Mouse (Mus musculus) kidney, postnatal 0 days (tissue): ENCODE data around the gene 1700042G07Rik. TPM values are rescaled to one million over a fixed set of nuclear protein-coding genes. Genes with fewer than 3 reads are reported as not detected.

ENCODE experiments used
- ATAC-seq: fragments of 200-750 bp; cut with Nextera tagmentation; replicated peaks from 2 replicates; pipeline ENCODE4 v1.8.0; 2017; ENCODE audit warnings: low read depth, moderate number of reproducible peaks, moderate TSS enrichment, moderate library complexity; ENCODE audit not compliant: low FRiP score
- DNase-seq: peaks from one replicate; pipeline ENCODE4 v3.0.0-alpha.2; 2016; ENCODE audit warnings: low spot score
- H3K27ac ChIP-seq: fragments of 300-500 bp; sonication (generic); 2 replicates; pipeline ENCODE4 v1.5.1; 2014; ENCODE audit warnings: mild to moderate bottlenecking
- H3K27me3 ChIP-seq: fragments of 300-500 bp; sonication (generic); 2 replicates; pipeline ENCODE4 v1.6.1; 2014; ENCODE audit warnings: low read length, mixed read lengths; ENCODE audit not compliant: insufficient read depth
- H3K36me3 ChIP-seq: fragments of 300-500 bp; sonication (generic); 2 replicates; pipeline ENCODE4 v1.6.1; 2014; ENCODE audit warnings: low read length, mixed read lengths; ENCODE audit not compliant: insufficient read depth
- H3K4me1 ChIP-seq: fragments of 300-500 bp; sonication (generic); replicated peaks from 2 replicates; pipeline ENCODE4 v1.6.1; 2014; ENCODE audit warnings: antibody characterized with exemption, low read length, mixed read lengths; ENCODE audit not compliant: insufficient read depth
- H3K4me2 ChIP-seq: fragments of 300-500 bp; sonication (generic); 2 replicates; pipeline ENCODE4 v1.6.1; 2014; ENCODE audit warnings: mild to moderate bottlenecking, low read length, moderate library complexity, mixed read lengths
- H3K4me3 ChIP-seq: fragments of 300-500 bp; sonication (generic); replicated peaks from 2 replicates; pipeline ENCODE4 v1.5.1; 2014; ENCODE audit warnings: low read depth, low read length
- H3K9ac ChIP-seq: fragments of 300-500 bp; sonication (generic); 2 replicates; pipeline ENCODE4 v1.6.1; 2014; ENCODE audit warnings: low read depth, low read length
- H3K9me3 ChIP-seq: fragments of 300-500 bp; sonication (generic); replicated peaks from 2 replicates; pipeline ENCODE4 v1.6.1; 2016; ENCODE audit warnings: low read length, inconsistent platforms, mixed read lengths
- CTCF ChIP-seq: IDR thresholded peaks from 2 replicates; pipeline ENCODE4 v1.5.1; 2016; ENCODE audit warnings: antibody characterized with exemption, low read depth, mild to moderate bottlenecking, moderate library complexity
- WGBS: fragments of 180-500 bp; shearing (Covaris S2); extraction: QIAGEN DNeasy Blood & Tissue Kit; methylation state at CpG from one replicate; pipeline ENCODE4 v1.1.7; 2014; 5-methylcytosine and 5-hydroxymethylcytosine counted together
- polyA plus RNA-seq: library from polyadenylated mRNA; unstranded; fragments of >200 nt; fragmentation: Nextera tagmentation; extraction: Ambion mirVana; gene quantifications from 2 replicates; pipeline ENCODE4 v1.2.1, GENCODE M21; 2015

Gene 1700042G07Rik
- polyA plus RNA-seq, 1 experiment from 2014 or later = not detected

DNA sequence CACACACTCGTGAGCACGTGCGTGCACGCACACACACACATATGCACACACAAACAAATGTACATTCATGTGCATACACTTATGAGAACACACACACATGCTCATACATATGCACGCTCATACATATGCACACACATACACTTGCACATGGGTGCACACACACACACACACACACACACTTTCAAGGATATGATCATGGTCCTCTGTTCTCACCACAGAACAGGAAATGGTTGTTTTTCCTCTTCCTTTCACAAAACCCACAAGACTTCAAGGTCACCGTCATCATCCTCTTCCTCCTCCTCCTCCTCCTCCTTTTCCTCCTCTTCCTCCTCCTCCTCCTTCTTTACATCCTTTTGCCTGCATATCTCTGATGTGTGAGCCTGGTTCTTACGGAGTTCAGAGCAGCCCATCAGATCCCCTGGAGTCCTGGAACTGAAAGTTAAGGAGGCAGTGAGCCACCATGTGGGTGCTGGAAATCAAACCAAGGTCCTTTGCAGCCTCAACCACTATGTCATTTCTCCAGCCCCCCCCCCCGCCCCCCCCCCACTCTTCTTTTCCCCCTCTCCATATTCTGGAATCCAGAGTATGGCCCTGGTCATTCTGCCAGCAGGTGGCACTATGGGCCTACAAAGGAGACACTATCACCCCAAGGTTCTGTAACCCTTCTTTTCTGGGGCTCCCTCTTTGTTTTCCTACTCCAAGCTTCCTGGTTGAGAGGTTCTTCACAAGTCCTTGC lies 4.4 kb upstream of the 1700042G07Rik start:
- Histone ChIP-seq H3K4me2 (no peak overlapping the region), H3K4me1 (peaks cover 10% of the 10 kb centered on the region; the same call in 1 of the 2 replicates), H3K27ac (no peak overlapping the region), H3K9ac (no peak overlapping the region), H3K36me3 (no peaks in the 10 kb centered on the region), H3K27me3 (no peaks in the 10 kb centered on the region), H3K4me3 (no peak overlapping the region), H3K9me3 (no peaks in the 10 kb centered on the region)
- 81% methylated on average over 7 of the region's 8 CpGs for WGBS
- DNase-seq = peak; percentile 74
- peak; percentile 22 for ATAC-seq
- peak; percentile 77 for TF ChIP-seq CTCF

DNA sequence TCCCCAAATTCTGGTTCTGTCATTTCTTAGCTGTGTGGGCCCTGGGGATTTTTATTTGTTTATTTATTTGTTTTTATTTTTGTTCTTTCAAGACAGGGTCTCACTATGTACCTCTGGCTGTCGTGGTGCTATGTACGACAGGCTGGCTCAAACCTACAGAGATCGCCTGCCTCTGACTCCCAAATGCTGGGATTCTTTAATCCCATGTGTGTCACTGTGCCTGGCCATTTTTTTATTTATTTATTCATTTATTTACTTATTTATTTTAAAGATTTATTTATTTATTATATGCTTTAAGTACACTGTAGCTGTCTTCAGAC lies 3.9 kb upstream of the 1700042G07Rik start:
- Histone ChIP-seq H3K4me1 (peaks cover 14% of the 10 kb centered on the region; the same call in 1 of the 2 replicates), H3K27me3 (no peaks in the 10 kb centered on the region), H3K36me3 (no peaks in the 10 kb centered on the region), H3K9me3 (no peaks in the 10 kb centered on the region), H3K27ac (no peak overlapping the region), H3K4me2 (no peak overlapping the region), H3K9ac (no peak overlapping the region), H3K4me3 (no peak overlapping the region)
- ATAC-seq (peak; percentile 25; the same call in 1 of the 2 replicates), DNase-seq (no peak)
- 60% methylated on average over 3 of the region's 3 CpGs for WGBS
- no peak for TF ChIP-seq CTCF

DNA sequence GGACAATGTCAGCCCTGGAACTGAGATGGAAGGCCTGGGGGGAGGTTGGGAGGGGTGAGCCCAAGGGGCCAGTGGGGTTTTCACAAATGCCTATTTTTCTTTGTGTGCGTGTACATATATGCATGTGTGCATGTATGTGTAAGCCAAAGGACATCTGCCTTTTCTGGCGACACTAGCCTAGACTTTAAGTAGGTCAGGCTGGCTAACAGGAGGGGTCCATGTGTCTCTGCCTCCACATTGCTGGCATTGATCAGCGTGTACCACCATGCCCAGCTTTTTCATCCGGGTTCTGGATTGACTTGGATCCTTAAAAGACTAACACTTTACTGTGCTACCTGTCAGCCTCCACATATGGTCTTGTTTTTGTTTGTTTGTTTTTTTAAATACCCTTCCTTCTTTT lies 580 bp downstream of the 1700042G07Rik start:
- no peak overlapping the region for H3K4me2 ChIP-seq
- 87% methylated on average over 4 of the region's 4 CpGs for WGBS
- H3K9ac ChIP-seq = no peak overlapping the region
- ATAC-seq (no peak), DNase-seq (no peak)
- no peaks in the 10 kb centered on the region for H3K36me3 ChIP-seq
- no peaks in the 10 kb centered on the region for H3K27me3 ChIP-seq
- no peak for TF ChIP-seq CTCF
- H3K4me1 ChIP-seq = peaks cover 35% of the 10 kb centered on the region
- H3K4me3 ChIP-seq = no peak overlapping the region
- H3K27ac ChIP-seq = 0 out of 2 replicates have a peak overlapping the region, but pooled peaks have one; percentile 62
- no peaks in the 10 kb centered on the region for H3K9me3 ChIP-seq

DNA sequence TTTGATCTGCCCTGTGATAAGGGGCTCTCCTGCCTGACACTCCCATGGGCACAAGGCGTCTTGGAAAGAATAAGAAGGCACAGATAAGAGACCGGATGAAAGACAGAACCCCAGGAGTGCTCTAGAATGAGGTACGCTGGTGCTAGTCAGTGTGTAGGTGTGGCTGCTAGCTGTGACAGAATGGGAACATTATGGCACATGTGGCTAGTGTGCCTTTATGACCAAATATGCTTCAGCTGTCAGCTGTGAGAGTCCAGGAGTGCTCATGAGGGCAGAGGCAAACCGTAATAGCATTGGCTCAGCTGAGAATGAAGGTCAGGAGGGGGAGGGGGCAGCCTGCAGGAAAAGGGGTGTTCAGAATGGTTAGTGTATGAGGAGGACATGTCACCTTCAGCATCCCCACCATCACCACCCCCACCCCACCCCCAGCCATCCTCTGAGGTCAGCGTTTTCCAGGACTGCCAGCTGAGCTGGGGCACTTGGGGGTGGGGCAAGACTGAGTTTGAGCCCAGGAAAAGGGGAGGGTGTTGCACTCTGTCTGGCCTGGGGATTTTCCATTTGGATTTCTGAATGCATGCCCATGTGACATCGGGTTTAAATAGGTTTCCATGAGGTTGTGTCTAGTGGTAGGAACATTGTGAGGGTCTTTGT lies 1.4 kb downstream of the 1700042G07Rik start:
- Histone ChIP-seq H3K36me3 (no peaks in the 10 kb centered on the region), H3K4me1 (peaks cover 35% of the 10 kb centered on the region), H3K27ac (peak overlapping the region; percentile 90), H3K9ac (no peak overlapping the region), H3K4me3 (no peak overlapping the region), H3K27me3 (no peaks in the 10 kb centered on the region), H3K9me3 (no peaks in the 10 kb centered on the region), H3K4me2 (no peak overlapping the region)
- TF ChIP-seq CTCF = no peak
- peak; percentile 17; the same call in 1 of the 2 replicates for ATAC-seq
- 43% methylated on average over 6 of the region's 6 CpGs for WGBS
- peak; percentile 50 for DNase-seq

DNA sequence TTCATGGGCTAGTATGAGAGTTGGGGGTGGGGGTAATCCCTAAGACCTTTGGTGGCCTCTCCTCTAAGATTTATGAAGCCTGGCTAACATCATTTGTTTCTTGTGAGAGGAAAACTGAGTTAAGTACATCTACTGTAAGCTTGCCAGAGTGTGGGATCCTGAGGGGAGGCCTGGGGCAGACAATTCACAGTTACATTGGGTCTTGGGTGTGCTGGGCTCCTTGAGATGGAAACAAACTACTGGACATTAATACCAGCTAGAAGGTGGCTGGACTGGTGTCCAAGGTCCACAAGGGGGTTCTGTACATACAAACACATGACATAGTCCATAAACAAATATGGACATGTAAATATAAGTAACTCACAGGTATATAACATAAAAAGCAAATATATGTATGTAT lies 2.0 kb downstream of the 1700042G07Rik start:
- Histone ChIP-seq H3K27ac (peak overlapping the region; percentile 90), H3K9ac (no peak overlapping the region), H3K4me1 (peaks cover 35% of the 10 kb centered on the region), H3K27me3 (no peaks in the 10 kb centered on the region), H3K36me3 (no peaks in the 10 kb centered on the region), H3K4me3 (no peak overlapping the region), H3K4me2 (no peak overlapping the region), H3K9me3 (no peaks in the 10 kb centered on the region)
- ATAC-seq (no peak), DNase-seq (no peak)
- no peak for TF ChIP-seq CTCF

DNA sequence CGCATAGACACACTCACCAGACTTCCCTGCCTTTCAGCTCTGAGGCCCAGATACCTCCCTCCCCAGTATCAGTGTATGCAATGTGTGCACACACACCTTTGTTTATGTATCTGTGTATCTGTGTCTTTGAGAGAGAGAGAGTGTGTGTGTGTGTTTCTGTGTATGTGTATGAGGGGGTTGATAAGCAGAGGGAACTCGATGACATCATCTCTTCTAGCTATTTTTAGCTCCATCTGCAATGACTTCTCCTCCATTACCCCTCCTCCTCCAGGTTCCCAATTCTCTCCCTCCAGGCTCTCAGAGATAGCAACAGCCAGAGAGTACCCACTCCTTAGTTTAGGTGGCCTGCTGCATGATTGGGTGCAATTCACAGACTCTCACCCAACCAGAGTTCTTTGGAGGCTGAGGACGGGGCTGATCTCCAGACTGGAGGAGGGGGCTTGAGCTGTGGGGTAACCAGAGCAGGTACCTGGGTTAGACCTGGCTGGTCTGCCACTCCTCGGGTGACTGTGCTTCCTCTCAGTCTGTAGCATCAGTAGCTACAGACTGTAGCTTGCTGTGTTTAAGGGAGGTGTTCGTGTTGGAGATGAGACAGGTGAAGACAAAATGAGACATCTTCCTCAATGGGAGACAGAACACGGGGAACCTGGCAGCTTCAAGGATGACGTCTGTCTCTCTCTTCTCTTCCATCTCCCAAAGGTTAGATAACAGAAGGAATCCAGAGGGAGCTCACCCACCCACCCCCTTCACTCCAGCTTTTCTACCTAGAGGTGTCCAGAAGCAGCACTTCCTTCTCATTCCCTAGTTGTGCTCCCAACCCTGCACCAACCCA lies 2.8 kb downstream of the 1700042G07Rik start:
- Histone ChIP-seq H3K4me1 (peaks cover 35% of the 10 kb centered on the region), H3K36me3 (no peaks in the 10 kb centered on the region), H3K9me3 (no peaks in the 10 kb centered on the region), H3K9ac (peak overlapping the region; percentile 49), H3K27me3 (no peaks in the 10 kb centered on the region), H3K4me3 (0 out of 2 replicates have a peak overlapping the region, but pooled peaks have one; percentile 6), H3K4me2 (peak overlapping the region; percentile 41), H3K27ac (peak overlapping the region; percentile 90)
- DNase-seq (no peak), ATAC-seq (no peak)
- 63% methylated on average over 7 of the region's 7 CpGs for WGBS
- no peak for TF ChIP-seq CTCF
